Mouse (Mus musculus): Measurements from ENCODE around the gene Kbtbd4.
"Not testable (repeated sequence)": the region's sequence is repeated elsewhere in the genome, so short reads cannot be mapped to it uniquely, and the experiment has no call there.

Kbtbd4 gene

DNA sequence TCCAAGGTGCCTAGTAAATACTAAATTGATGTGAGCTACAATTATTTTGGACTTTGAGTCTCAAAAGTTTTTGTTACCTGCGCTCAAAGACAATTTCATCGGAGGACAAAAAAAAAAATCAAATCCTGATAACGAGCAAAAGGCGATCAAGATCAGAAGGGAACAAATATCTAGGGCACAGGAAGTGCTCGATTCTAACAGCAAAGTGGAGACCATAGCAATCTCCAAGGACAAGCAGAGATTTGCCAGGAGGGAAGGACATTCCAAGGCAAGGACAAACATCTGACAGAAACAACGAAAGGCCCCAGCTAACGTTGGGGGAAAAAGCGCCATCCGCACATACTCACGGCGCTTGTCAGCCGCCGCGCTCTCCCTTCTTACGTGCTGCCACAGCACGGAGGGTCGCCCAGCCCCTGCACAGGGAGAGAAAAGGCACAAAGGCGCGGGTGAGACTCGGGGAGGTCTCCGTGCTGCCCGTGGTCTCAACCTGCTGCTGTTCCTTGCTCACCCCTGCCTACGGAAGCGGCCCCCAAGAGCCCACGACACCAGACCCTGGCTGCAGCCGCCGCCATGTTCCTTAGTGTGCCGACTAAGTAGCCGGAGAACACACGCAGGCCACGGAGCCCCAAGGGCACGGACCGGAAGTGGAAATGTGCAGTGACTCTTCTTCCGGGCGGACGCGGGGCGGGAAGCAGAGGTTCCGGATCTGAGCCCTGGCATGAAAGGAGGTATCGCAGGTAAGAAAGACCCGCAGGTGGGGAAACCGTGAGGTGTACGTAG is at the start of gene Kbtbd4, which contains the start of gene Ndufs3:
Kbtbd4 (plus strand) TSS at position 665 of the 780 bp plus-strand sequence.
Ndufs3 (minus strand) TSS at position 752 of the 780 bp plus-strand sequence.
- peak; percentile 89 to 96 for DNase-seq (ENCODE audit: inconsistent age in 2 of 2, low spot score in 1 of 2)

GRCm38 (mm10) chr2:90861486-90861885 is 43.1 kb upstream of the Kbtbd4 start:
- no peak for DNase-seq (ENCODE audit: inconsistent age in 2 of 2, low spot score in 1 of 2)

DNA sequence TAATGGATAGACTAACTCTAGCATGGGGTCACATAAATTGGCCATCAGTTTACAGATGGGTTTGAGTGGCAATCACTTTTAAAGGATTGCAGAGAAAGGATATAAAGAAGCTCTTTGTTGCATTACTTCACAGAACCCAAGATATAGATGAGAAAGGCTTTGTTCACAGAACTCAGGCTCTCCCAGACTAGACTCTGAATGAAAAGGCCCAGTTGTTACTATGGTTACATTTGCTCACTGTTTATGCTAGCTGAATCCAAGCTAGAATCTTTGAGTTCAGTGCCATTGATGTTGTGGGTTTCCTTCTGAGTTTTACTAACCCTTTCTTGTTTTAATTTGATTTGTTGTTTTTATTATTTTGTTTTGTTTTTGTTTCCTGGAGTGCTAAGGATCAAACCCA is 40.4 kb upstream of the Kbtbd4 start:
- DNase-seq (ENCODE audit: inconsistent age in 2 of 2, low spot score in 1 of 2): no peak

- DNase-seq (ENCODE audit: inconsistent age in 2 of 2, low spot score in 1 of 2): peak; percentile 78 to 94
Measured at GRCm38 (mm10) chr2:90866524-90866923, 38.0 kb upstream of the Kbtbd4 start.

DNA sequence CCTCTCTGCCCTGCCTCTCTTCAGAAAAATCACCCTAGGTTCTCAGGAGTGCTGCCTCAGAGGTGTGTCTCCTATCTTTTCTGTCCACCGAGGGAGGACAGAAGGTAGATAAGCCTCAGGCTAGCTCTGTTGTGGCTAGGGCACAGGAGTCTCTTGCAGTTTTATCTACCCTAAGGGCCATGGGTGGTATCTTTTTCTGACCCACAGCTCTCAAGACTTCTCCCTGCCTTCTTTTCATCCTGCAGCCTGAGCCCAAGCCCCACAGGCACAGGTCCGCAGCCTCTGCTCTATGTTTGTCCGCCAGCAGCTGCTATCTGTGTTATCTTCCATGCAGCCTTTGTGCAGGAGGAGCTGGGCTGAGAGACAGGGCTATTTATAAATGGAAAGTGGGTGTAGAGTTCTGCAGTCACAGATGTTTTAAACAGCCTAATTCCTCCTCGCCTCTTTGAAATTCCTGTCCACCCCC is 34.4 kb upstream of the Kbtbd4 start:
- DNase-seq (ENCODE audit: inconsistent age in 2 of 2, low spot score in 1 of 2): no peak

- DNase-seq (ENCODE audit: inconsistent age in 2 of 2, low spot score in 1 of 2): peak in 1 of 2 experiments; percentile 41
Measured at GRCm38 (mm10) chr2:90871180-90871961, 33.2 kb upstream of the Kbtbd4 start.

DNA sequence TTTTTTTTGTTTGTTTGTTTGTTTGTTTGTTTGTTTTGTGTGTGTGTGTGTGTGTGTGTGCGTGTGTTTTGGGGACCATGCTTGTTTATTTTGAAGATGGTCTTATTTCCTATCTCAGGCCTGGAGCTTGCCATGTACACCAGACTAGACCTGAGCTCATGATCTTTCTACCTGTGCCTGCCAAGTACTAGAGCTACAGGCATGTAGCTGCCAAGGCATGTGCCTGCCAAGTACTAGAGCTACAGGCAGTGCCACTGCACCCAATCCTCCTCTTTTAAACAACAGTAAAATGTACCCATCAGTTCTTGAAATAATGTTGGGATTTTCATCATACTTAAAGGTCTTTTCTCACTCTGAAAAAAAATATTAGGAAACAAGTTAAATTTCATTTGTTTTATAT is 30.5 kb upstream of the Kbtbd4 start:
- no peak for DNase-seq (ENCODE audit: inconsistent age in 2 of 2, low spot score in 1 of 2)

- no peak for DNase-seq (ENCODE audit: inconsistent age in 2 of 2, low spot score in 1 of 2)
Measured at GRCm38 (mm10) chr2:90875239-90875638, 29.3 kb upstream of the Kbtbd4 start.

GRCm38 (mm10) chr2:90877584-90878259 is 26.8 kb upstream of the Kbtbd4 start:
- DNase-seq (ENCODE audit: inconsistent age in 2 of 2, low spot score in 1 of 2): no peak

- no peak for DNase-seq (ENCODE audit: inconsistent age in 2 of 2, low spot score in 1 of 2)
Measured at GRCm38 (mm10) chr2:90879419-90879818, 25.1 kb upstream of the Kbtbd4 start.

DNA sequence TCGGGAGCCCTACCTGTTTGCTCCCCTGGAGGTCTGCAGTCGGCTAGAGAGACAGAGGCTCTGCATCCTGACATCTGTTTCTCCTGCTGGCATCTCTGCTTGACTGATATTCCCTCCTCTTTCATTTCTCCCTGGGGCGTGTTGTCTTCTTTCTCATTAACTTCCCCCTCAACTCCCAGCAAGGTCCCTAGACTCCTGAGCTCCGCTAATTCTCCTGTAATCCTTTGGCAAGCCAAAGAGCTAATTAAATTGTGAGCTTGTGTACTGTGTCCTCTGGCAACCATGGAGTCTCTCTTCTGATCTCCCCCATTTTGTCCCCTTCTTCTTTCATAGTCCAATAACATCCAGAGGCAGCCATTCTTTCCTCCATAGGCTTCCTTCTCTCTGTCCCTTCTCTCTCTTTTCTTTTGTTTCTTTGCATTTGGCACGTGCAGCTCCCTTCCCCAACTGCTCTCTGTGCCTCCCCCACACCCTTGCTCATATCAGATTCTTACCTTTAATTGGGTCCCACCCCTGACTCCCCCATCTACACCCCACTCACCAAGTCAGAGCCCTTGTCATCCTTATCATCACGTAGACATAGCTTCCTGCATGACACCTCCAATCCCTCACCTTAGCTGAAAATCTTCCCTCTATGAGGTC is 24.3 kb upstream of the Kbtbd4 start:
- no peak for DNase-seq (ENCODE audit: inconsistent age in 2 of 2, low spot score in 1 of 2)

GRCm38 (mm10) chr2:90881824-90882223 is 22.7 kb upstream of the Kbtbd4 start:
- DNase-seq (ENCODE audit: inconsistent age in 2 of 2, low spot score in 1 of 2): no peak

DNA sequence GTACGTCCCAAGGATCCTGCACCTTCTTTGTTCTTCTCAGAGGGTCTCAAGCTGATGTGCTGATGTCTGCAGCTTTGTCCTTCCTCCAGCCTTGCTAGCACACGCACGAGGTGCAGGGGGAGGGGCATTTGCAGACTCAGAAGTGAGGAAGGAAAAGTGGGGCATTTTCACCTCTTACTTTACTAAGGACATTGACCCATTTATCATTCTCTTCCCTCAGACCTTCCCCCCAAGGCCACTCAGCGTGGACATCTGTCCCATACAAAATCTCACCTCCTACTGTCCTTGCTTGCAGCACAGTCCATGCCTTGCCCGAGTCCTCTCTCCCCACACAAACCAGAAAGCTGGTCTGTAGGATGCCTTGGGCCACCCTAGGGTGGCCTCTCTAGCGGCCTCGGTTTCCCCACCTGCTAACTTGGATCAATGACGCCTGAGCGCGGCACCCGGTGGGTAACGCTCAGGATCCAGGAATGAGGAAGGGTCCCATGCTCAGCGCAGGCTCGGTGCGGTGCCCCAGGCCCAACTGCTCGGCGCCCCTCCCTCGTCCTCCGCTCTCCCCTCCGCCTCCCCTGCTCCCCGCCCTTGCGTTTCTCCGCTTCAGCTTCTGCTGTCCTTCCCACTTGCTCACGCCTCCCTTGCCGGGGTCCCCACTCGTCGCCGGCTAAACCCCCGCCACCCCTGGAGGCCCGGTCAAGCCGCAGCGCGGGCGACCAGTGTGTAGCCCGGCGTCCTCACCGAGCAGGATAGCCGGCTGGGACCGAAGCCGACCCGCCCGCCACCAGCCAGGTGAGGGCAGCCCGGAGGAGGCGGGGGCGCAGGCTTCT is 19.1 kb upstream of the Kbtbd4 start, which contains the start of gene C1qtnf4:
C1qtnf4 (plus strand) TSS at position 643 of the 824 bp plus-strand sequence.
- peak; percentile 24 to 67 for DNase-seq (ENCODE audit: inconsistent age in 2 of 2, low spot score in 1 of 2)

DNA sequence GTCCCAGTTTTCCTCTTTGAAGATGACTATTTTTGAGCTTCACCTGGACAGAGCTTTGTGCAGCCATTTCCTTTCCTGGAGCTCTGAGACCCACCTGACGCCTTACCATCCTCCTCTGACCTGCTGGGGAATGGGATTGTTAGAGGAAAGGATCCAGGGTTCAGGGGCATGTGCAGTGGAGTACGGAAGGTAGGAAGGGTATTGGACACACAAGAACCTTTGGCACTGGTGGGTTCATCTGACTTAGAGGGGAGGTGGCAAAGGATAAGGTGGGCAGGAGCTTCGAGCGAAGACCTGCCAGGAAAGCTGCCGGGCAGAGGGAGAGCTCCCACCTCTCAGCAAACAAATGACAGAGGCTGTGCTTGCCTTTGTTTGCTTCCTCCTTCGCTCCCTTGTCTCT is 18.1 kb upstream of the Kbtbd4 start:
- no peak for DNase-seq (ENCODE audit: inconsistent age in 2 of 2, low spot score in 1 of 2)

- DNase-seq (ENCODE audit: inconsistent age in 2 of 2, low spot score in 1 of 2): no peak
Measured at GRCm38 (mm10) chr2:90887627-90888026, 16.9 kb upstream of the Kbtbd4 start.

GRCm38 (mm10) chr2:90889550-90890548 is 14.7 kb upstream of the Kbtbd4 start:
- DNase-seq (ENCODE audit: inconsistent age in 2 of 2, low spot score in 1 of 2): peak; percentile 56 to 76

DNA sequence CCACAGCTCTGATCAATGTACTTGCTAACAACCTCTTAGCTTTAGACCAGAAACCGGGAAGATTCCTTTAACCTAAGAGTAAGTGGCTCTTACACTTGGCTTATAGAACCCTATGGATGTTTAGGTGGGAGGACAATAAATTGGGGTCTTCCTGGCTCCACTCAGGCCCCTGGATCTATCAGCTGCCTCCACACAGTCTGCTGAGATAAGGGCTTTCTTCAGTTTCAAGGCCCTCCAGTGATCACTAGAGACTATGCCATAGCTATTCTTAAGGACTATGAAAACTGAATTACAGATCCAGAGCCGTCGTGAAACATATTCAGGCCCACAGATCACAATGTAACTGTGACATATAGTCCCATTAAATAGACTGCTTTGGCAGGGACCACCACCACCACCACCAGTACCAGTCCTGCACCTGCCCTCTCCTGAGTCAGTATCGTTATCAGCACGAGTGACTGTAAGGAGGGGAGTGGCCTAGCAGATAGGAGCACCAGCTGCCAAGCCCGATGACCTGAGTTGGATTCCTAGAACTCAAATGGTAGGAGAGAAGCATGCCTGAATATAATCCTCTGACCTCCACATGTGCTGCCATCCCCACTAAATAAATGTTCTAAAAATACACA is 10.8 kb upstream of the Kbtbd4 start:
- DNase-seq (ENCODE audit: inconsistent age in 2 of 2, low spot score in 1 of 2): no peak

- not testable (repeated sequence) for DNase-seq (ENCODE audit: inconsistent age in 2 of 2, low spot score in 1 of 2)
Measured at GRCm38 (mm10) chr2:90894299-90894677, 10.3 kb upstream of the Kbtbd4 start.

Data from adrenal gland, adult (tissue).